Mouse (Mus musculus): ENCODE measurements at regions not wholly inside any gene's neighbourhood (a gene's known extent, or its start where the extent isn't known, plus 50 kb on each side); places are given as distances from the start of the nearest gene placed in this dataset.

GRCm38 (mm10) chr10:126462770-126463169 is 438.4 kb downstream of the Atp23 start:
- TF ChIP-seq POLR2A (IDR thresholded peaks at IDR 0.05; ENCODE audit: insufficient read depth, low read depth, low read length) (no peak), CTCF (IDR thresholded peaks at IDR 0.05) (no peak), EP300 (IDR thresholded peaks at IDR 0.05; ENCODE audit: insufficient read depth, low read depth, low read length) (no peak)

All from heart, adult 2 months (tissue).